Mouse (Mus musculus) spleen, postnatal 14 days (tissue): ENCODE results near the gene Tmpo.
"Not testable (repeated sequence)": the region's sequence is repeated elsewhere in the genome, so short reads cannot be mapped to it uniquely, and the experiment has no call there.

ENCODE experiments used
- DNase-seq, 2 experiments: peaks; one replicate each; pipeline ENCODE4 v3.0.0; 2021 to 2022; ENCODE audit warnings: low spot score in 2 of 2

Tmpo gene

GRCm38 (mm10) chr10:91185721-91186120 lies 4.6 kb upstream of the Tmpo start:
- no peak for DNase-seq

GRCm38 (mm10) chr10:91184893-91185292 lies 3.8 kb upstream of the Tmpo start:
- DNase-seq: not testable (repeated sequence)

- DNase-seq: no peak
These were observed 2.2 kb upstream of the Tmpo start for GRCm38 (mm10) chr10:91183316-91183715.

GRCm38 (mm10) chr10:91182291-91182990 lies 1.3 kb upstream of the Tmpo start:
- DNase-seq: no peak

- DNase-seq: peak; percentile 99
These were observed 560 bp upstream of the Tmpo start for GRCm38 (mm10) chr10:91181461-91182288.

- DNase-seq: no peak
These were observed 814 bp downstream of the Tmpo start for GRCm38 (mm10) chr10:91180301-91180700.

- no peak for DNase-seq
These were observed 1.3 kb downstream of the Tmpo start for GRCm38 (mm10) chr10:91179834-91180233.

- DNase-seq: no peak
These were observed 3.9 kb downstream of the Tmpo start for GRCm38 (mm10) chr10:91177201-91177600.

- DNase-seq: no peak
These were observed 8.6 kb downstream of the Tmpo start for GRCm38 (mm10) chr10:91172329-91173100.

- peak; percentile 91 to 93 for DNase-seq
These were observed 9.4 kb downstream of the Tmpo start for GRCm38 (mm10) chr10:91171455-91172328.

- DNase-seq: peak in 1 of 2 experiments; percentile 46
These were observed 10.1 kb downstream of the Tmpo start for GRCm38 (mm10) chr10:91171041-91171440.

- peak; percentile 76 to 84 for DNase-seq
These were observed 10.8 kb downstream of the Tmpo start for GRCm38 (mm10) chr10:91170143-91170941.

- DNase-seq: no peak
These were observed 11.6 kb downstream of the Tmpo start for GRCm38 (mm10) chr10:91169414-91170065.

GRCm38 (mm10) chr10:91167352-91167751 lies 13.8 kb downstream of the Tmpo start:
- no peak for DNase-seq

GRCm38 (mm10) chr10:91166890-91167289 lies 14.2 kb downstream of the Tmpo start:
- peak; percentile 33 to 64 for DNase-seq

GRCm38 (mm10) chr10:91165850-91166249 lies 15.3 kb downstream of the Tmpo start:
- no peak for DNase-seq

- DNase-seq: no peak
These were observed 16.6 kb downstream of the Tmpo start for GRCm38 (mm10) chr10:91164491-91164890.

- DNase-seq: no peak
These were observed 18.5 kb downstream of the Tmpo start for GRCm38 (mm10) chr10:91162511-91163163.

- DNase-seq: no peak
These were observed 19.0 kb downstream of the Tmpo start for GRCm38 (mm10) chr10:91162077-91162476.
